In genomic region chr14:34501804-34502474, GRCm38 (mm10) we compare ENCODE assay signal across 9 mouse cellular contexts. TPM values are rescaled to one million over a fixed set of nuclear protein-coding genes. Genes with fewer than 3 reads are reported as not detected.
DNase-seq lines count a peak whose midpoint lies in the region; ATAC-seq and TF ChIP-seq lines count a peak whose summit lies in the region.
"Had no signal": no experiment of that assay in that cellular context is flagged by ENCODE, and none has a peak within 500 bp of the region (broad histone marks: within the 10 kb centered on the region; RNA-seq: fewer than 3 reads in every experiment).

No protein-coding gene starts in this region.

- no peak for TF ChIP-seq CTCF in ES-Bruce4 (IDR thresholded peaks at IDR 0.05; ENCODE audit: low read depth, low read length)
- TF ChIP-seq CTCF in bone marrow, adult 2 months (IDR thresholded peaks at IDR 0.05; ENCODE audit: control insufficient read depth, insufficient read depth, low read length): no peak

- WGBS in bone marrow, adult 2 months: 1% methylated on average over 77 of the region's 77 CpGs
- WGBS in forebrain, embryonic 10.5 days: 1% methylated on average over 74 of the region's 77 CpGs

- peak overlapping the region; percentile 98 for H3K9ac ChIP-seq in ES-Bruce4 (ENCODE audit: low read depth, poor library complexity, severe bottlenecking)

- no peaks in the 10 kb centered on the region for H3K9me3 ChIP-seq in ES-Bruce4 (replicated peaks; ENCODE audit: control insufficient read depth, insufficient read depth, low read length, poor library complexity, severe bottlenecking)
- H3K9me3 ChIP-seq in forebrain, embryonic 10.5 days: no peaks in the 10 kb centered on the region

- no peak for TF ChIP-seq EP300 in ES-Bruce4 (IDR thresholded peaks at IDR 0.05; ENCODE audit: insufficient read depth, low read depth, low read length)

- ATAC-seq in monocyte, adult 5-6 weeks (replicated peaks; ENCODE audit: insufficient number of reproducible peaks, low FRiP score, low TSS enrichment, poor library complexity, severe bottlenecking): no peak

- peak overlapping the region; percentile 98 for H3K4me3 ChIP-seq in ES-Bruce4 (ENCODE audit: low read depth, low read length)
- peak overlapping the region; percentile 35 for H3K4me3 ChIP-seq in bone marrow, adult 2 months (replicated peaks; ENCODE audit: control insufficient read depth, low read depth, low read length)
- H3K4me3 ChIP-seq in forebrain, embryonic 10.5 days: peak overlapping the region; percentile 87

- H3K4me1 ChIP-seq in ES-Bruce4 (ENCODE audit: control insufficient read depth, insufficient read depth, low read length): no peaks in the 10 kb centered on the region
- H3K4me1 ChIP-seq in bone marrow, adult 2 months (ENCODE audit: control insufficient read depth, insufficient read depth, low read length): no peaks in the 10 kb centered on the region
- peaks cover 53% of the 10 kb centered on the region for H3K4me1 ChIP-seq in forebrain, embryonic 10.5 days

- no peak for TF ChIP-seq POLR2A in ES-Bruce4 (IDR thresholded peaks at IDR 0.05; ENCODE audit: insufficient read depth, low read length)
- no peak for TF ChIP-seq POLR2A in bone marrow, adult 2 months (IDR thresholded peaks at IDR 0.05; ENCODE audit: borderline replicate concordance, control insufficient read depth, low read depth, low read length)

- H3K27me3 ChIP-seq in ES-Bruce4 (ENCODE audit: control insufficient read depth, insufficient read depth, low read length, poor library complexity, severe bottlenecking): no peaks in the 10 kb centered on the region
- H3K27me3 ChIP-seq in forebrain, embryonic 10.5 days (ENCODE audit: poor library complexity, severe bottlenecking): peaks cover 14% of the 10 kb centered on the region

- H3K36me3 ChIP-seq in ES-Bruce4 (ENCODE audit: control insufficient read depth, insufficient read depth, low read length, poor library complexity, severe bottlenecking): no peaks in the 10 kb centered on the region
- no peaks in the 10 kb centered on the region for H3K36me3 ChIP-seq in forebrain, embryonic 10.5 days (replicated peaks)

- H3K27ac ChIP-seq in ES-Bruce4 (ENCODE audit: insufficient read depth, low read length): peak overlapping the region; percentile 57
- peak overlapping the region; percentile 57; the same call in 1 of the 2 replicates for H3K27ac ChIP-seq in bone marrow, adult 2 months (ENCODE audit: control insufficient read depth, insufficient read depth, low read depth, low read length, poor library complexity)
- H3K27ac ChIP-seq in forebrain, embryonic 10.5 days: peak overlapping the region; percentile 99

- peak; percentile 71 for DNase-seq in forebrain, embryonic 10.5 days (ENCODE audit: extremely low spot score, low spot score)
- peak; percentile 49 for DNase-seq in heart, postnatal 4 days
- peak; percentile 23 to 36 for DNase-seq in left cerebral cortex, adult 18-20 months (ENCODE audit: low spot score in 2 of 2)
- peak; percentile 51 to 55 for DNase-seq in lung, postnatal 4 days
- peak; percentile 55 to 62 for DNase-seq in right cerebral cortex, postnatal 10 days (ENCODE audit: low spot score in 2 of 2)

RNA-seq across cellular contexts. Expression of gene Bmpr1a, which starts 1.2 kb away (rescaled TPM):
- 75.3 and 75.4 TPM in 2 replicates for polyA plus RNA-seq in ES-Bruce4 (2011; ENCODE audit: insufficient read depth, insufficient read length, low read depth, missing spikeins)
- 0.57 and 5.9 TPM in 2 replicates for polyA plus RNA-seq in bone marrow, adult 2 months (2011; ENCODE audit: insufficient read depth, insufficient read length, low replicate concordance, missing spikeins)
- 44.5 and 47.6 TPM in 2 replicates for polyA plus RNA-seq in forebrain, embryonic 10.5 days (2016; fragmentation: Nextera tagmentation; extraction: Ambion mirVana)
- total RNA-seq in heart, postnatal 4 days (2021): 100 to 1,000 TPM; 107 to 115 TPM
- 10 to 100 TPM; 32.8 to 33.6 TPM for total RNA-seq in left cerebral cortex, adult 18-20 months (2021)
- total RNA-seq in monocyte, adult 5-6 weeks (2017): 0.53 to 1.6 TPM (median 0.68 TPM) in 3 replicates

RNA-seq across cellular contexts. Expression of gene 9230112D13Rik, which starts 20.7 kb away (rescaled TPM):
- polyA plus RNA-seq in ES-Bruce4 (2011; ENCODE audit: insufficient read depth, insufficient read length, low read depth, missing spikeins): not detected in 2 replicates
- not detected in 2 replicates for polyA plus RNA-seq in bone marrow, adult 2 months (2011; ENCODE audit: insufficient read depth, insufficient read length, low replicate concordance, missing spikeins)
- not detected in 2 replicates for polyA plus RNA-seq in forebrain, embryonic 10.5 days (2016; fragmentation: Nextera tagmentation; extraction: Ambion mirVana)
- total RNA-seq in heart, postnatal 4 days (2021): not detected
- total RNA-seq in left cerebral cortex, adult 18-20 months (2021): not detected
- total RNA-seq in monocyte, adult 5-6 weeks (2017): not detected in 3 replicates
- total RNA-seq: hematopoietic stem cell, adult 5-6 weeks had no signal

Comparison
In these comparisons a context has a peak if more than half of its experiments do, and no peak if none do; other contexts are left out.
1. H3K4me3 ChIP-seq: peak in every context shown above with its lines; median percentile 98 in ES-Bruce4; 87 in forebrain, embryonic 10.5 days; 35 in bone marrow, adult 2 months.
2. RNA of gene Bmpr1a, which starts 1.2 kb away (total RNA-seq): 107 to 115 TPM in heart, postnatal 4 days and 32.8 to 33.6 TPM in left cerebral cortex, adult 18-20 months; 0.53 to 1.6 TPM in monocyte, adult 5-6 weeks; every median in the first group is over 10 times any median in the second.
3. Peak in every context shown above with its lines, with median percentiles within 50 percentile points of each other: H3K27ac ChIP-seq and DNase-seq.